Mouse (Mus musculus): ENCODE measurements around the gene Rps6ka5. TPM values are rescaled to one million over a fixed set of nuclear protein-coding genes. Genes with fewer than 3 reads are reported as not detected.

The Rps6ka5 gene
- polyA plus RNA-seq, 1 experiment from 2014 or later = 14.4 TPM

- H3K4me1 ChIP-seq (replicated peaks; ENCODE audit: control insufficient read depth, insufficient read depth, low read length) = no peaks in the 10 kb centered on the region
- ATAC-seq = no peak
- H3K36me3 ChIP-seq (ENCODE audit: control insufficient read depth, insufficient read depth) = peaks cover 2% of the 10 kb centered on the region
- H3K27me3 ChIP-seq (replicated peaks; ENCODE audit: control insufficient read depth, insufficient read depth, low read length) = no peaks in the 10 kb centered on the region
- H3K9ac ChIP-seq (replicated peaks; ENCODE audit: low read depth, low read length) = no peak overlapping the region
- 77% methylated on average over 3 of the region's 3 CpGs for WGBS
- no peaks in the 10 kb centered on the region for H3K9me3 ChIP-seq (ENCODE audit: control insufficient read depth, low read length)
- H3K4me2 ChIP-seq (ENCODE audit: low read length) = no peak overlapping the region
- no peak overlapping the region for H3K4me3 ChIP-seq (replicated peaks; ENCODE audit: low read length)
- no peak overlapping the region for H3K27ac ChIP-seq (ENCODE audit: low read length)
Measured at GRCm38 (mm10) chr12:100567627-100568026, 159.2 kb downstream of the Rps6ka5 start.

GRCm38 (mm10) chr12:100553675-100554074, 173.1 kb downstream of the Rps6ka5 start:
- H3K9ac ChIP-seq (replicated peaks; ENCODE audit: low read depth, low read length) = no peak overlapping the region
- no peaks in the 10 kb centered on the region for H3K27me3 ChIP-seq (replicated peaks; ENCODE audit: control insufficient read depth, insufficient read depth, low read length)
- H3K4me1 ChIP-seq (replicated peaks; ENCODE audit: control insufficient read depth, insufficient read depth, low read length) = no peaks in the 10 kb centered on the region
- 91% methylated on average over 6 of the region's 6 CpGs for WGBS
- peaks cover 8% of the 10 kb centered on the region; the same call in 1 of the 2 replicates for H3K36me3 ChIP-seq (ENCODE audit: control insufficient read depth, insufficient read depth)
- no peak overlapping the region for H3K4me2 ChIP-seq (ENCODE audit: low read length)
- H3K9me3 ChIP-seq (ENCODE audit: control insufficient read depth, low read length) = no peaks in the 10 kb centered on the region
- no peak overlapping the region for H3K4me3 ChIP-seq (replicated peaks; ENCODE audit: low read length)
- no peak overlapping the region for H3K27ac ChIP-seq (ENCODE audit: low read length)
- no peak for ATAC-seq

GRCm38 (mm10) chr12:100551972-100552371, 174.8 kb downstream of the Rps6ka5 start:
- Histone ChIP-seq H3K27me3 (replicated peaks; ENCODE audit: control insufficient read depth, insufficient read depth, low read length) (no peaks in the 10 kb centered on the region), H3K9me3 (ENCODE audit: control insufficient read depth, low read length) (no peaks in the 10 kb centered on the region), H3K9ac (replicated peaks; ENCODE audit: low read depth, low read length) (no peak overlapping the region), H3K27ac (ENCODE audit: low read length) (no peak overlapping the region), H3K36me3 (ENCODE audit: control insufficient read depth, insufficient read depth) (peaks cover 8% of the 10 kb centered on the region; the same call in 1 of the 2 replicates), H3K4me1 (replicated peaks; ENCODE audit: control insufficient read depth, insufficient read depth, low read length) (no peaks in the 10 kb centered on the region), H3K4me3 (replicated peaks; ENCODE audit: low read length) (no peak overlapping the region), H3K4me2 (ENCODE audit: low read length) (no peak overlapping the region)
- WGBS = 86% methylated on average over 1 of the region's 1 CpGs
- ATAC-seq = no peak

GRCm38 (mm10) chr12:100544194-100544567, 182.6 kb downstream of the Rps6ka5 start:
- Histone ChIP-seq H3K9me3 (ENCODE audit: control insufficient read depth, low read length) (no peaks in the 10 kb centered on the region), H3K27ac (ENCODE audit: low read length) (no peak overlapping the region), H3K4me2 (ENCODE audit: low read length) (no peak overlapping the region), H3K27me3 (replicated peaks; ENCODE audit: control insufficient read depth, insufficient read depth, low read length) (no peaks in the 10 kb centered on the region), H3K4me1 (replicated peaks; ENCODE audit: control insufficient read depth, insufficient read depth, low read length) (no peaks in the 10 kb centered on the region), H3K4me3 (replicated peaks; ENCODE audit: low read length) (no peak overlapping the region), H3K9ac (replicated peaks; ENCODE audit: low read depth, low read length) (no peak overlapping the region), H3K36me3 (ENCODE audit: control insufficient read depth, insufficient read depth) (no peaks in the 10 kb centered on the region)
- WGBS = 88% methylated on average over 4 of the region's 4 CpGs
- no peak for ATAC-seq

- no peak overlapping the region for H3K27ac ChIP-seq (ENCODE audit: low read length)
- no peaks in the 10 kb centered on the region for H3K27me3 ChIP-seq (replicated peaks; ENCODE audit: control insufficient read depth, insufficient read depth, low read length)
- no peaks in the 10 kb centered on the region for H3K36me3 ChIP-seq (ENCODE audit: control insufficient read depth, insufficient read depth)
- H3K9me3 ChIP-seq (ENCODE audit: control insufficient read depth, low read length) = no peaks in the 10 kb centered on the region
- no peak overlapping the region for H3K4me2 ChIP-seq (ENCODE audit: low read length)
- no peaks in the 10 kb centered on the region for H3K4me1 ChIP-seq (replicated peaks; ENCODE audit: control insufficient read depth, insufficient read depth, low read length)
- no peak overlapping the region for H3K4me3 ChIP-seq (replicated peaks; ENCODE audit: low read length)
- no peak for ATAC-seq
- H3K9ac ChIP-seq (replicated peaks; ENCODE audit: low read depth, low read length) = no peak overlapping the region
- 78% methylated on average over 6 of the region's 6 CpGs for WGBS
Measured at GRCm38 (mm10) chr12:100543437-100544193, 183.2 kb downstream of the Rps6ka5 start.

- no peak overlapping the region for H3K27ac ChIP-seq (ENCODE audit: low read length)
- no peak overlapping the region for H3K4me2 ChIP-seq (ENCODE audit: low read length)
- H3K4me1 ChIP-seq (replicated peaks; ENCODE audit: control insufficient read depth, insufficient read depth, low read length) = no peaks in the 10 kb centered on the region
- no peak for ATAC-seq
- H3K36me3 ChIP-seq (ENCODE audit: control insufficient read depth, insufficient read depth) = no peaks in the 10 kb centered on the region
- H3K9ac ChIP-seq (replicated peaks; ENCODE audit: low read depth, low read length) = no peak overlapping the region
- H3K4me3 ChIP-seq (replicated peaks; ENCODE audit: low read length) = no peak overlapping the region
- no peaks in the 10 kb centered on the region for H3K27me3 ChIP-seq (replicated peaks; ENCODE audit: control insufficient read depth, insufficient read depth, low read length)
- no peaks in the 10 kb centered on the region for H3K9me3 ChIP-seq (ENCODE audit: control insufficient read depth, low read length)
- 87% methylated on average over 6 of the region's 6 CpGs for WGBS
Measured at GRCm38 (mm10) chr12:100542494-100542893, 184.3 kb downstream of the Rps6ka5 start.

- no peak overlapping the region for H3K4me3 ChIP-seq (replicated peaks; ENCODE audit: low read length)
- no peaks in the 10 kb centered on the region for H3K27me3 ChIP-seq (replicated peaks; ENCODE audit: control insufficient read depth, insufficient read depth, low read length)
- no peaks in the 10 kb centered on the region for H3K4me1 ChIP-seq (replicated peaks; ENCODE audit: control insufficient read depth, insufficient read depth, low read length)
- WGBS = 35% methylated on average over 3 of the region's 3 CpGs
- no peak overlapping the region for H3K27ac ChIP-seq (ENCODE audit: low read length)
- H3K9ac ChIP-seq (replicated peaks; ENCODE audit: low read depth, low read length) = no peak overlapping the region
- H3K9me3 ChIP-seq (ENCODE audit: control insufficient read depth, low read length) = no peaks in the 10 kb centered on the region
- no peaks in the 10 kb centered on the region for H3K36me3 ChIP-seq (ENCODE audit: control insufficient read depth, insufficient read depth)
- H3K4me2 ChIP-seq (ENCODE audit: low read length) = no peak overlapping the region
- ATAC-seq = no peak
Measured at GRCm38 (mm10) chr12:100542076-100542475, 184.7 kb downstream of the Rps6ka5 start.

- no peak overlapping the region for H3K9ac ChIP-seq (replicated peaks; ENCODE audit: low read depth, low read length)
- no peaks in the 10 kb centered on the region for H3K4me1 ChIP-seq (replicated peaks; ENCODE audit: control insufficient read depth, insufficient read depth, low read length)
- no peak for ATAC-seq
- H3K4me2 ChIP-seq (ENCODE audit: low read length) = no peak overlapping the region
- H3K27ac ChIP-seq (ENCODE audit: low read length) = no peak overlapping the region
- no peak overlapping the region for H3K4me3 ChIP-seq (replicated peaks; ENCODE audit: low read length)
- 71% methylated on average over 9 of the region's 9 CpGs for WGBS
- H3K36me3 ChIP-seq (ENCODE audit: control insufficient read depth, insufficient read depth) = no peaks in the 10 kb centered on the region
- no peaks in the 10 kb centered on the region for H3K9me3 ChIP-seq (ENCODE audit: control insufficient read depth, low read length)
- no peaks in the 10 kb centered on the region for H3K27me3 ChIP-seq (replicated peaks; ENCODE audit: control insufficient read depth, insufficient read depth, low read length)
Measured at GRCm38 (mm10) chr12:100539158-100539714, 187.5 kb downstream of the Rps6ka5 start.

GRCm38 (mm10) chr12:100538445-100539157, 188.2 kb downstream of the Rps6ka5 start:
- Histone ChIP-seq H3K4me1 (replicated peaks; ENCODE audit: control insufficient read depth, insufficient read depth, low read length) (no peaks in the 10 kb centered on the region), H3K9ac (replicated peaks; ENCODE audit: low read depth, low read length) (no peak overlapping the region), H3K9me3 (ENCODE audit: control insufficient read depth, low read length) (no peaks in the 10 kb centered on the region), H3K4me3 (replicated peaks; ENCODE audit: low read length) (no peak overlapping the region), H3K4me2 (ENCODE audit: low read length) (no peak overlapping the region), H3K27me3 (replicated peaks; ENCODE audit: control insufficient read depth, insufficient read depth, low read length) (no peaks in the 10 kb centered on the region), H3K27ac (ENCODE audit: low read length) (no peak overlapping the region), H3K36me3 (ENCODE audit: control insufficient read depth, insufficient read depth) (no peaks in the 10 kb centered on the region)
- no peak for ATAC-seq
- 69% methylated on average over 7 of the region's 7 CpGs for WGBS

Measured in forebrain, embryonic 16.5 days (tissue).